Mouse (Mus musculus) limb, embryonic 11.5 days (tissue): ENCODE measurements at regions not wholly inside any gene's neighbourhood (a gene's known extent, or its start where the extent isn't known, plus 50 kb on each side); places are given as distances from the start of the nearest gene placed in this dataset.

Experiments used
- ATAC-seq: fragments of 200-750 bp; cut with Nextera tagmentation; 2 replicates; pipeline ENCODE4 v1.8.0; 2017; ENCODE audit warnings: low read depth; ENCODE audit not compliant: insufficient number of reproducible peaks, low FRiP score, low TSS enrichment
- DNase-seq: peaks from one replicate; pipeline ENCODE4 v3.0.0-alpha.2; 2015; ENCODE audit warnings: low spot score
- H3K27ac ChIP-seq: fragments of 300-500 bp; sonication (generic); replicated peaks from 2 replicates; pipeline ENCODE4 v1.5.1; 2014; ENCODE audit warnings: low read depth, mild to moderate bottlenecking, low read length
- H3K27me3 ChIP-seq: fragments of 300-500 bp; sonication (generic); 2 replicates; pipeline ENCODE4 v1.6.1; 2014; ENCODE audit warnings: mild to moderate bottlenecking, low read length, mixed read lengths; ENCODE audit not compliant: control insufficient read depth, insufficient read depth
- H3K36me3 ChIP-seq: fragments of 300-500 bp; sonication (generic); 2 replicates; pipeline ENCODE4 v1.6.1; 2014; ENCODE audit warnings: mild to moderate bottlenecking, low read length, moderate library complexity, mixed read lengths; ENCODE audit not compliant: control insufficient read depth, insufficient read depth
- H3K4me1 ChIP-seq: fragments of 300-500 bp; sonication (generic); 2 replicates; pipeline ENCODE4 v1.6.1; 2014; ENCODE audit warnings: low read length, mixed read lengths; ENCODE audit not compliant: control insufficient read depth, insufficient read depth
- H3K4me2 ChIP-seq: fragments of 300-500 bp; sonication (generic); 2 replicates; pipeline ENCODE4 v1.6.1; 2014; ENCODE audit warnings: low read depth, mild to moderate bottlenecking, moderate library complexity; ENCODE audit not compliant: severe bottlenecking
- H3K4me3 ChIP-seq: fragments of 300-500 bp; sonication (generic); 2 replicates; pipeline ENCODE4 v1.5.1; 2014; ENCODE audit warnings: low read depth, low read length
- H3K9ac ChIP-seq: fragments of 300-500 bp; sonication (generic); 2 replicates; pipeline ENCODE4 v1.6.1; 2014; ENCODE audit warnings: mild to moderate bottlenecking, low read length
- H3K9me3 ChIP-seq: fragments of 300-500 bp; sonication (generic); 2 replicates; pipeline ENCODE4 v1.6.1; 2016; ENCODE audit warnings: low read length; ENCODE audit not compliant: control insufficient read depth
- WGBS: fragments of 180-500 bp; shearing (Covaris S2); extraction: QIAGEN DNeasy Blood & Tissue Kit; methylation state at CpG from one replicate; pipeline ENCODE4 v1.1.7; 2014; 5-methylcytosine and 5-hydroxymethylcytosine counted together

DNA sequence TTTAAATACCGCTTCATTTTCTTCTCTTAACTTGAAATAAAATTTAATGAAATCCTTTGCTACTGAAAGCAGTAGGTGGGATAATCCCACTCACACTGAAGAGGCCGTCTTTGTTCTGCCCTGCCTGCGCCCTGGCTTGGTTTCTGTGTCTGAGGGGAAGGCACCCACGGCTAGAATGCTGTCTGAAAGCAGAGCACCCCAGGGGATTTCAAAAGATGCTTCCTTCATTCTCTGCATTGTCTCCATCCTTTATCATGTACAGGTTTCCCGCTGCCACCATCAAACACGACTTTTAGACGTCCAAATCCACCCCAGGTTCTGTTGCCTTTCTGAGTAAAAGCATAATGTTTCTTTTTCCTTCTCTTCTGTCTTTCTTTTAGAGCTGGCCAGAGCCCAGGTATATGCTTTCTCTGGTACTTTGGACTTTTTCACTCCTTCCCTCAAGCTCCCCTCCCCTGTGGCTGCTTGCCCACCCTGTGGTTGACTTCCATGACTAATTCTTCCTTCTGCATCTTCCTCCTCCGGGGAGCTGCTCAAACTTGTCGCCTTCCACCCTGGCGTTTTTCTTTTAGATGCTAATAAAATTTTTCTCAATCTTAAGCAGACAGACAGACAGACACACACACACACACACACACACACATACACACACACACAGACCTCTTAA is 370.2 kb upstream of the Hs6st1 start:
- H3K4me1 ChIP-seq, result no peaks in the 10 kb centered on the region
- H3K4me2 ChIP-seq, result no peak overlapping the region
- WGBS, result 32% methylated on average over 10 of the region's 10 CpGs
- no peak overlapping the region for H3K9ac ChIP-seq
- H3K9me3 ChIP-seq, result no peaks in the 10 kb centered on the region
- H3K4me3 ChIP-seq, result no peak overlapping the region
- H3K27me3 ChIP-seq, result no peaks in the 10 kb centered on the region
- ATAC-seq, result no peak
- no peak for DNase-seq
- no peaks in the 10 kb centered on the region for H3K36me3 ChIP-seq
- H3K27ac ChIP-seq, result no peak overlapping the region

DNA sequence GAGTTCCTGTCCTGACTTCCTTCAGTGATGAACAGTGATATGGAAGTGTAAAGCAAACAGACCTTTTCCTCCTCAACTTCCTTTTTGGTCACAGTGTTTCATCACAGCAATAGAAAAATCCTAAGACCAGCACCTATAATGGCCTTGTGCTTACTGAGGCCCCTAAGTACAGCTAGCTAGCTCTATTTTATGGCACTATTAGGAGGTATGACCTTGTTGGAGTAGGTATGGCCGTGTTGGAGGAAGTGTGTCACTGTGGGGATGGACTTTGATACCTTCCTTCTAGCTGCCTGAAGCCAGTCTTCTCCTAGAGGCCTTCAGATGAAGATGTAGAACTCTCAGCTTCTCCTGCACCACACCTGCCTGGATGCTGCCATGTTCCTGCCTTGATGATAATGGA is 365.6 kb upstream of the Hs6st1 start:
- Histone ChIP-seq H3K4me2 (no peak overlapping the region), H3K4me1 (no peaks in the 10 kb centered on the region), H3K27ac (no peak overlapping the region), H3K4me3 (no peak overlapping the region), H3K9me3 (no peaks in the 10 kb centered on the region), H3K9ac (no peak overlapping the region), H3K36me3 (no peaks in the 10 kb centered on the region), H3K27me3 (no peaks in the 10 kb centered on the region)
- DNase-seq, result no peak
- 29% methylated on average over 1 of the region's 1 CpGs for WGBS
- ATAC-seq, result no peak

DNA sequence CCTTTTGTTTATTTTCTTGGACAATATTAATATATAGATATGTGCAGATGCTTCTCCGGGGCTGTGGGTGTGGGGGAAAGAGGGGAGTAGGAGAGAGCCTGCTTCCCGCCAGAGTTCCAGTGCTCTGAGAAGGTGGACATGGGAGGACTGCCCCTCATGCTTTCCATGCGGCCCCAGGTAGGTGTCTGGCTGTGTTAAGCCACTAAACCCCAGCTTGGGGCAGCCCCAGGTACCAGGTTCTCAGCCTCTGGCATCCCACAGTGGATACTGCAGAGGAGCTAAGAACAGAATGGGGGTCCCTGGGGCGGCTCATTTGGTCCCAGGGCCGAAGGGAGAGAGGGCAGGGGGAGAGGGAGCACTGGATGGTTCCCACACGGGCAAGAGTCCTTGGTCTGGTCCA is 361.9 kb upstream of the Hs6st1 start:
- no peak for ATAC-seq
- H3K9me3 ChIP-seq, result no peaks in the 10 kb centered on the region
- no peaks in the 10 kb centered on the region for H3K27me3 ChIP-seq
- 77% methylated on average over 6 of the region's 6 CpGs for WGBS
- no peak for DNase-seq
- no peak overlapping the region for H3K4me2 ChIP-seq
- no peak overlapping the region for H3K9ac ChIP-seq
- H3K27ac ChIP-seq, result no peak overlapping the region
- no peak overlapping the region for H3K4me3 ChIP-seq
- H3K4me1 ChIP-seq, result no peaks in the 10 kb centered on the region
- H3K36me3 ChIP-seq, result no peaks in the 10 kb centered on the region

DNA sequence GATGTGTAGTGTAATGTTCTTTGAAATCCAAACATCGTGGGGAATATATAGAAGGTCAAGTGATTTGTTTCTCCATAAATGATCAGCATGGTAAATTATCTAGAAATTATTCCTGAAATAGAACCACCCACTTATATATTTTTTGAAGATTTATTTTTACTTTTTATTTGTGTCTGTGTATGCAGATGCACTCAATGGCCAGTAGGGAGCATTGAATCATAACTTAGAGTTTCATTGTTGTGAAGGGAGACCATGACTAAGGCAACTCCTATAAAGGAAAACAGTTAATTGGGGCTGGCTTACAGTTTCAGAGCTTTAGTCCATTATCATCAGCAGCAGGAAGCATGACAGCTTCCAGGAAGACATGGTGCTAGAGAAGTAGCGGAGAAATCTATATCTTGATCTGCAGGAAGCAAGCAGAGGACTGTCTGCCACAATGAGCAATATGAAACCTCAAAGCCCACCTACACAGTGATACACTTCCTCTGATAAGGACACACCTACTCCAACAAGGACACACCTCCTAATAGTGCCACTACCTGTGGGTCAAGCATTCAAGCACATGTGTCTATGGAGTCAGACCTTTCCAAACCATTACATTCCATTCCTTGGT is 359.9 kb upstream of the Hs6st1 start:
- DNase-seq (no peak), ATAC-seq (no peak)
- Histone ChIP-seq H3K36me3 (no peaks in the 10 kb centered on the region), H3K27me3 (no peaks in the 10 kb centered on the region), H3K4me1 (no peaks in the 10 kb centered on the region), H3K9me3 (no peaks in the 10 kb centered on the region), H3K4me2 (no peak overlapping the region), H3K4me3 (no peak overlapping the region), H3K27ac (no peak overlapping the region), H3K9ac (no peak overlapping the region)
- 89% methylated on average over 2 of the region's 2 CpGs for WGBS

DNA sequence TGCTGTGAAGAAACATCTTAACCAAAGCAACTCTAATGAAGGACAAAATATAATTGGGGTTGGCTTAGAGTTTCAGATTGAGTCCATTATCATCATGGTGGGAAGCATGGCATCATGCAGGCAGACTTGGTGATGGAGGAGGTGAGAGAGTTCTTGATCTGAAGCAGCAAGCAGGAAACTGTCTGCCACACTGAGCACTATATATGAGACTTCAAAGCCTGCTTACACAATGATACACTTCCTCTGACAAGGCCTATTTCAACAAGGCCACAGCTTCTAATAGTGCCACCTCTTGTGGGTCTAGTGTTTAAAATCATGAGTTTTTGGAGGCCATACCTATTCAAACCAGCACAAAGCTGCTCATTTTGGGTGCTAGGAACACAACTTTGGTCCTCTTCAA is 359.0 kb upstream of the Hs6st1 start:
- DNase-seq (no peak), ATAC-seq (no peak)
- H3K27ac ChIP-seq, result no peak overlapping the region
- no peak overlapping the region for H3K4me3 ChIP-seq
- H3K9ac ChIP-seq, result no peak overlapping the region
- H3K36me3 ChIP-seq, result no peaks in the 10 kb centered on the region
- no peaks in the 10 kb centered on the region for H3K9me3 ChIP-seq
- H3K4me2 ChIP-seq, result no peak overlapping the region
- no peaks in the 10 kb centered on the region for H3K4me1 ChIP-seq
- no peaks in the 10 kb centered on the region for H3K27me3 ChIP-seq

DNA sequence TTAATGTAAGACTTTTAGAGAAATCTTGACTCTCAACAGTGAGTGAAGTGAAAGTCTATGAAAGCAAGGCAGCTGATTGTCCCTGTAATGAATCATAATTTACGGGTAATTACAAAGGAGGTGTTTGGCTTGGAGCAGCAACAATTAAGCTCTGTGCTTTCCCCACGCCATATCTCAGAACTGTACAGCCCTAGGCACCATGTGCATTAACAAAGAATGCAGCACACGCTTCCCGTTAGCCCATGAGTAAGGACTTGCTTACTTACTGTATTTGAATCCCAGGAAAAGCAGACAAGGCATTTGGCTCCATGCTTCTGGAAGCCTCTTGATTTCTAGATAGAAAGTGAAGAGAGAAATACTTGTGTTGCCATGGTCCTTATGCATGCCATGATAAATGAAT is 354.2 kb upstream of the Hs6st1 start:
- no peaks in the 10 kb centered on the region for H3K4me1 ChIP-seq
- no peaks in the 10 kb centered on the region for H3K27me3 ChIP-seq
- no peak overlapping the region for H3K4me3 ChIP-seq
- no peak overlapping the region for H3K4me2 ChIP-seq
- DNase-seq, result no peak
- no peaks in the 10 kb centered on the region for H3K36me3 ChIP-seq
- no peak overlapping the region for H3K27ac ChIP-seq
- WGBS, result 68% methylated on average over 4 of the region's 4 CpGs
- H3K9me3 ChIP-seq, result 0 out of 2 replicates have a peak, but pooled peaks cover 3% of the 10 kb centered on the region
- no peak for ATAC-seq
- H3K9ac ChIP-seq, result no peak overlapping the region

DNA sequence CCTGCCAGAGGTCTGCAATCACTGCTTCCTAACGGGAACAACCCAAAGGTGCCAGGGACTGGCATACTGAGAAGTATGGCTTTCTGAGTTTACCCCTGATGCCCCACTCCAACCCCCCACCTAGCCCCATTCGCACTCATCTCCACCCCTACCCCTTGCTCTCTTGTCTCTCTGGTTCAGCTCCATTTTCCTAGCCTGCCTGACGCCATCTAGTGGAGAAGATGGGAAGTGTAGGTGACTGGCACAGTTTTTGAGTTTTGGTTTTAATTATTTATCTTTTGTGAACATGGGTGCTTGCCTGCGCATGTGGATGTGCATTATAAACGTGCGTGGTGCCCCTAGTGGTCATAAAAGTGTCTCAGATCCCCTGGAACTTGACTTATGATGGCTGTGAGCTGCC is 352.3 kb upstream of the Hs6st1 start:
- Histone ChIP-seq H3K27ac (no peak overlapping the region), H3K4me2 (no peak overlapping the region), H3K4me1 (no peaks in the 10 kb centered on the region), H3K4me3 (no peak overlapping the region), H3K9ac (no peak overlapping the region), H3K27me3 (no peaks in the 10 kb centered on the region), H3K9me3 (0 out of 2 replicates have a peak, but pooled peaks cover 3% of the 10 kb centered on the region), H3K36me3 (no peaks in the 10 kb centered on the region)
- no peak for ATAC-seq
- DNase-seq, result no peak
- WGBS, result 60% methylated on average over 6 of the region's 6 CpGs

DNA sequence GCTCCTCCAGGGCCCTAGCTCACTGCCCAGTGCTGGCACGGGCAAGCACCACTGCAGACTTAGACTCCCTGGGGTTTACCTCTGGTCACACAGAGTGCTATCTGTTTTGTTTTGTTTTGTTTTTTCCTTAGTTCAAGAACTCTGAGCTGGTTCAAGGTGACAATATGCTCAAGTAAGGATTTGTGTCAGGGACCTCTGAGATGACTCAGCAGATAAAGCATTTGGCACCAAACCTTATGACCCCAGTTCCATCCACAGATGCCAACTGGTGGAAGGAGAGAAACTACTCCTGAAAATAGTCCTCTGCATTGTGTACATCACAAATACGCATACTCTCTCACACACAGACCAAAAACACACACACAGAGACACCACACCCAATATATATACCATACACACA is 351.0 kb upstream of the Hs6st1 start:
- H3K9ac ChIP-seq, result no peak overlapping the region
- no peak for DNase-seq
- 86% methylated on average over 2 of the region's 2 CpGs for WGBS
- H3K4me1 ChIP-seq, result no peaks in the 10 kb centered on the region
- H3K27me3 ChIP-seq, result no peaks in the 10 kb centered on the region
- no peak overlapping the region for H3K27ac ChIP-seq
- no peak overlapping the region for H3K4me3 ChIP-seq
- ATAC-seq, result no peak
- no peaks in the 10 kb centered on the region for H3K36me3 ChIP-seq
- H3K9me3 ChIP-seq, result 0 out of 2 replicates have a peak, but pooled peaks cover 3% of the 10 kb centered on the region
- H3K4me2 ChIP-seq, result no peak overlapping the region

DNA sequence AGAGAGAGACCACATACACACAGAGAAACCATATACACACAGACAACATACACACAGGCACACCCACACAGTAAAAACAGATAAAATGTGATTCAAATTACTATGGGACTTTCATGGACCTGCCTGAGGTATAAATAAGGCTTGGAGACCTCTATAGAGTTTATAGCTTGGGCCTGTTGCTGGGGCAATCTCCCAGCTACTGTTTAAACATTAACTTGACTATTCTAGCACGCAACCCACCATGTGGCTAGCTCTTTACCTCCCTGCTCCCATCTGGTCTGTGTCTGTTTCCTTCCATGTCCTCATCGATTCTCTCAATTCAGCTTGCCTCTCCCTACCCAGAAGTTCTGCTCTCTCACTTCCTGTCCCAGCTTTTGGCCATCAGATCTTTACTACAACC is 350.5 kb upstream of the Hs6st1 start:
- Histone ChIP-seq H3K4me1 (no peaks in the 10 kb centered on the region), H3K36me3 (no peaks in the 10 kb centered on the region), H3K4me2 (no peak overlapping the region), H3K9me3 (0 out of 2 replicates have a peak, but pooled peaks cover 3% of the 10 kb centered on the region), H3K4me3 (no peak overlapping the region), H3K9ac (no peak overlapping the region), H3K27me3 (no peaks in the 10 kb centered on the region), H3K27ac (no peak overlapping the region)
- ATAC-seq (no peak), DNase-seq (no peak)
- WGBS, result 76% methylated on average over 2 of the region's 2 CpGs
